Mouse (Mus musculus) ES-Bruce4 (cell line): Measurements from ENCODE around the gene Fbxl3.

ENCODE experiments used
- CTCF ChIP-seq: IDR thresholded peaks from one replicate; pipeline ENCODE4 v1.8.1; 2011; ENCODE audit warnings: low read depth, low read length
- EP300 ChIP-seq: IDR thresholded peaks from 2 replicates; pipeline ENCODE4 v1.6.1; 2011; ENCODE audit warnings: low read depth, low read length; ENCODE audit not compliant: insufficient read depth
- POLR2A ChIP-seq: IDR thresholded peaks from one replicate; pipeline ENCODE4 v1.8.1; 2011; ENCODE audit warnings: low read length; ENCODE audit not compliant: insufficient read depth

DNA sequence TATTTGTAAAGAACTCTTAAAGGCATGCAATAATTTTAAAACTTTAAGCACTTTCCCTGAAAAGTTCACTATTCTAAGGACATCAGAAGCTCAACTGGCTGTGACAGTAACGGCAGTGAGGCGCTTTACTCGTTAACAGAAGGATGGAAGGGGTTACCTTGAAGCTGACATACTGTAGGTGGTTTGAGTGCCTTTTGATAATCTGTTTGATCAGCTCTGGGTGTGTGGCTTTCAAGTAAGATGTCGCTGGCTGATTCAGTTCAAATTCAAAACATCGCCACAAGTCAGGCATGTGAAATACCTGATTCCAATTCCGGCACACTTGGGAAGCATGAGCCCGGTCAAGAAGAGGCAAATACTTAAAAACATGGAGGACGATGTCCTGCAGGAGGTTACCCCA is 4.3 kb downstream of the Fbxl3 start:
- TF ChIP-seq EP300 (no peak), CTCF (no peak), POLR2A (no peak)
